Mouse (Mus musculus) limb, embryonic 13.5 days (tissue): ENCODE results near the gene Tspan9. TPM values are rescaled to one million over a fixed set of nuclear protein-coding genes. Genes with fewer than 3 reads are reported as not detected.

ENCODE experiments used
- ATAC-seq: fragments of 200-750 bp; cut with Nextera tagmentation; 2 replicates; pipeline ENCODE4 v1.8.0; 2017; ENCODE audit warnings: low read depth, moderate number of reproducible peaks, moderate TSS enrichment; ENCODE audit not compliant: low FRiP score
- H3K27ac ChIP-seq: fragments of 300-500 bp; sonication (generic); 2 replicates; pipeline ENCODE4 v1.5.1; 2015; ENCODE audit warnings: inconsistent platforms, mild to moderate bottlenecking, moderate library complexity
- H3K27me3 ChIP-seq: fragments of 300-500 bp; sonication (generic); 2 replicates; pipeline ENCODE4 v1.6.1; 2015; ENCODE audit warnings: mild to moderate bottlenecking, inconsistent platforms
- H3K36me3 ChIP-seq: fragments of 300-500 bp; sonication (generic); 2 replicates; pipeline ENCODE4 v1.6.1; 2015; ENCODE audit warnings: inconsistent platforms, mild to moderate bottlenecking, moderate library complexity
- H3K4me1 ChIP-seq: fragments of 300-500 bp; sonication (generic); 2 replicates; pipeline ENCODE4 v1.6.1; 2015; ENCODE audit warnings: inconsistent platforms
- H3K4me2 ChIP-seq: fragments of 300-500 bp; sonication (generic); replicated peaks from 2 replicates; pipeline ENCODE4 v1.6.1; 2015; ENCODE audit warnings: inconsistent platforms, mild to moderate bottlenecking, moderate library complexity
- H3K4me3 ChIP-seq: fragments of 300-500 bp; sonication (generic); 2 replicates; pipeline ENCODE4 v1.5.1; 2015; ENCODE audit warnings: moderate library complexity, mild to moderate bottlenecking, inconsistent platforms
- H3K9ac ChIP-seq: fragments of 300-500 bp; sonication (generic); 2 replicates; pipeline ENCODE4 v1.6.1; 2015; ENCODE audit warnings: mild to moderate bottlenecking, inconsistent platforms
- H3K9me3 ChIP-seq: fragments of 300-500 bp; sonication (generic); 2 replicates; pipeline ENCODE4 v1.6.1; 2016; ENCODE audit warnings: inconsistent platforms
- WGBS: fragments of 180-500 bp; shearing (Covaris S2); methylation state at CpG from one replicate; pipeline ENCODE4 v1.1.7; 2015; 5-methylcytosine and 5-hydroxymethylcytosine counted together
- polyA plus RNA-seq: library from polyadenylated mRNA; unstranded; fragments of >200 nt; fragmentation: Nextera tagmentation; extraction: Ambion mirVana; gene quantifications from 2 replicates; pipeline ENCODE4 v1.2.1, GENCODE M21; 2015

Gene Tspan9
- polyA plus RNA-seq, 1 experiment from 2014 or later: 125 TPM

DNA sequence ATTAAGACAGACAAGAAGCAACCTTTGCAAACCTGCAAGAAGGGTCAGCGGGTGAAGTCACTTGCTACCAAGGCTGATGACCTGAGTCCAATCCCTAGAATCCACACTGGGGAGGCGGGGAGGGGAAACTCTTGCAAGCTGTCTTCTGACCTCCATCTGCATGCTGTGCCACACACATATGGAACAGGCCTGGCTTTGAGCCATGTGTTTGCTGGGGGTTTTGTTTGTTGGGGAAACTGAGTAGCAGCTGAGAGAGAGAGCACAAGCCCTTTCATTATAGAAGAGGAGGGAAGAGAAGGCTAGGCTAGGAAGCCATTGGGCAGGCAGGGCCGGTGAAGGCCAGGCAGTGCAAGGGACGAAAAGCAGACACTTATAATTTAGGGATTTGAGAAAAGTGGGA is 123.3 kb downstream of the Tspan9 start:
- H3K27me3 ChIP-seq: no peaks in the 10 kb centered on the region
- peaks cover 55% of the 10 kb centered on the region for H3K4me1 ChIP-seq
- H3K36me3 ChIP-seq: no peaks in the 10 kb centered on the region; the same call in 1 of the 2 replicates
- no peak overlapping the region for H3K9ac ChIP-seq
- no peak overlapping the region for H3K4me2 ChIP-seq
- no peaks in the 10 kb centered on the region for H3K9me3 ChIP-seq
- WGBS: 49% methylated on average over 4 of the region's 4 CpGs
- no peak overlapping the region for H3K27ac ChIP-seq
- ATAC-seq: no peak
- H3K4me3 ChIP-seq: no peak overlapping the region

DNA sequence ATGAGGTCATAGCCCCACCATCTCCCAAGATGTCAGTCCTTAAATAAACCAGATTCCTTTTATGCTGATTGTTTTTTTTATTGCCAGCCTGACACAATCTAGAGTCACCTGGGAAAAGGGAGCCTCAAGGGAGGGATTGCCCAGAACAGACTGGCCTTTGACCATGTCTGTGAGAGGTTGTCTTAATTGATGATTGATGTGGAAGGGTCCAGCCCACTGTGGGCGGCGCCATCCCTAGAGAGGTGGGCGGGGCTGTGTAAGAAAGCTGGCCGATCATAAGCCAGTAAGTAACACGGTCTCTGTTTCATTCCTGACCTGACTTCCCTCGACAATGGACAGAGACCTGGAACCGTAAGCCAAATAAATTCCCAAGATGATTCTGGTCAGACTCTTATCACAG is 124.3 kb downstream of the Tspan9 start:
- Histone ChIP-seq H3K4me3 (no peak overlapping the region), H3K4me2 (no peak overlapping the region), H3K9ac (no peak overlapping the region), H3K36me3 (no peaks in the 10 kb centered on the region; the same call in 1 of the 2 replicates), H3K27me3 (no peaks in the 10 kb centered on the region), H3K9me3 (no peaks in the 10 kb centered on the region), H3K27ac (no peak overlapping the region), H3K4me1 (peaks cover 52% of the 10 kb centered on the region)
- ATAC-seq: no peak
- WGBS: 84% methylated on average over 7 of the region's 7 CpGs

DNA sequence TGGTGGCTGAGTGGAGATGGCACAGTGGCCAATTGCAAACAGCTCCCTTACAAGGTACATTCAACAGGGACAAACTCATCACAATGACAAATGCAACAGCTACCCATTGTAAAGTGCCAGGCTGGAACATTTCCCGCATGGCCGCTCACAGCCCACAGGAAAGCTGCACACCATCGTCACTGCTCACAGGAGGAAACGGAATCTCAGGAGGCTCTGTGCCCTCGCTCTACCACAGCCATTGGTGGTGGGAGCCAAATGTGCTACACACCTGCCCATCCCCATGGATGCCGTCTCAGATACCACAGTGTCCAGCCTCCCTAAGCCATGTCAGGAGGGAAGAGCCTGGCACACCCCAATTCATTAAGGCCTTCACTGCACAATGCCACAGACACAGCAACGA is 128.1 kb downstream of the Tspan9 start:
- H3K4me3 ChIP-seq: no peak overlapping the region
- no peak overlapping the region for H3K27ac ChIP-seq
- no peaks in the 10 kb centered on the region; the same call in 1 of the 2 replicates for H3K36me3 ChIP-seq
- no peak overlapping the region for H3K4me2 ChIP-seq
- no peak for ATAC-seq
- H3K9me3 ChIP-seq: no peaks in the 10 kb centered on the region
- H3K9ac ChIP-seq: no peak overlapping the region
- WGBS: 75% methylated on average over 7 of the region's 7 CpGs
- peaks cover 51% of the 10 kb centered on the region for H3K4me1 ChIP-seq
- no peaks in the 10 kb centered on the region for H3K27me3 ChIP-seq

GRCm38 (mm10) chr6:128011781-128012180 is 131.6 kb downstream of the Tspan9 start:
- WGBS: 76% methylated on average over 17 of the region's 17 CpGs
- Histone ChIP-seq H3K27ac (no peak overlapping the region), H3K27me3 (no peaks in the 10 kb centered on the region), H3K9ac (0 out of 2 replicates have a peak overlapping the region, but pooled peaks have one; percentile 19), H3K4me3 (no peak overlapping the region), H3K9me3 (no peaks in the 10 kb centered on the region), H3K36me3 (no peaks in the 10 kb centered on the region), H3K4me1 (peaks cover 64% of the 10 kb centered on the region), H3K4me2 (no peak overlapping the region)
- no peak for ATAC-seq

DNA sequence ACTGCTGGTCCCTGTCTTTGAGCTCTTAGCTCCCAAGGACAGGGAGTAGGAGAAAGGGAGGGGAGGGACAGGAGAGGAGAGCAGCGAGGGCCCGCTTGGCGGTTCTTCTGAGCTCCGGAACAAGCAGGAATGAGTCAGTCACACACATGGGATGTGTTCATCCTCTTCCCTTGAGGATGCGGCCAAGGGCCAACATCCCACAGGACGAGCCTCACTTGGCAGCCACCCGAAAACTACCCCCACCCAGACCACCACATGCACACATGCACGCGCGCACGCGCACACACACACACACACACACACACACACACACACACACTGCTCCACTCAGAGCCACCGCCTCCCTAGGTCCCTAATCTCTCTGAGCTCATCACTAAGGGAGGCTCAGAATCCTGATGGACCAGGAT is 132.3 kb downstream of the Tspan9 start:
- no peaks in the 10 kb centered on the region for H3K9me3 ChIP-seq
- ATAC-seq: no peak; the same call in 1 of the 2 replicates
- no peaks in the 10 kb centered on the region for H3K27me3 ChIP-seq
- H3K4me3 ChIP-seq: no peak overlapping the region
- peaks cover 68% of the 10 kb centered on the region for H3K4me1 ChIP-seq
- H3K9ac ChIP-seq: no peak overlapping the region
- H3K27ac ChIP-seq: peak overlapping the region; percentile 76; the same call in 1 of the 2 replicates
- WGBS: 72% methylated on average over 13 of the region's 13 CpGs
- H3K36me3 ChIP-seq: no peaks in the 10 kb centered on the region
- 0 out of 2 replicates have a peak overlapping the region, but pooled peaks have one; percentile 5 for H3K4me2 ChIP-seq

DNA sequence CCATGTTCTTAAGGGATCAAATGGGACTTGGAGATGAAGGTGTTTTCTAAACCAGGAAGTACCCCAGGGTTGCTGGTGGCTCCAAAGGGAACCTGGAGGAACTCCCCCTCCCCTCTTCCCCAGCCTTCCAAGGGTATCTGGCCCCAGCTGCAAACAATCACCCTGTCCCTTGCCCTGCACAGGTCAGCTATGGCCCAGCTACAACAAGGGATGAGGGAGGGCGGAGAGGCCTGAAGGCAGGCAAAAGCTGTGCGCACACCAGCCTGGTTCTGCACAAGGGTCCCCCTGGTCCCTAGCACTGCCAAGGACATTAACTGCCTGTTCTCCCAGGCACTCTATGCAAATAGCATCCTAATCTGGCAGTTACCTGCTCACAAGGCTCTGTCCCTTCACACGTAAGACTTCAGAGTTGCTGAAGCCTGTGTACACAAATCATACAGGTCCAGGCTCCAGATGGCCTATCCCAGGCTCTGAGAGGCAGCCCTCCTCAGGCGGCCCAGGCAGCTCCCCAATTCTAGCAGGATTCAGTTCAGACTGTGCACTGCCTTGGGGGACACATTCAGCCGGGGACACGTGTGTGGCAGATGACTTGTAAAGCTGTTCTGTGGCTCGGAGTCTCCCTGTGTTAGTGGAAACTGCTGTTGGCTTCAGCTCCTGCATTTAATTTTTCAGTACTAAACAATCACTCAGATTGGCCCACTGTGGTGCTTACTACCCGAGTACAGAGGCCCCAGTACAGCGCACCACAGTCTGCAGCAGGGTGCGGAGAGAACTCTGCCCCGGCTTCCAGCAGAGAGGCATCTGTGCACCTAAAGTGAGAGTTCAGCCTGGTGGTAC is 133.0 kb downstream of the Tspan9 start:
- H3K9me3 ChIP-seq: no peaks in the 10 kb centered on the region
- H3K27ac ChIP-seq: peak overlapping the region; percentile 76
- no peaks in the 10 kb centered on the region for H3K27me3 ChIP-seq
- 25% methylated on average over 11 of the region's 11 CpGs for WGBS
- H3K9ac ChIP-seq: peak overlapping the region; percentile 48; the same call in 1 of the 2 replicates
- H3K4me1 ChIP-seq: peaks cover 63% of the 10 kb centered on the region
- H3K4me3 ChIP-seq: no peak overlapping the region
- peak overlapping the region; percentile 5; the same call in 1 of the 2 replicates for H3K4me2 ChIP-seq
- ATAC-seq: peak; percentile 66
- H3K36me3 ChIP-seq: no peaks in the 10 kb centered on the region

DNA sequence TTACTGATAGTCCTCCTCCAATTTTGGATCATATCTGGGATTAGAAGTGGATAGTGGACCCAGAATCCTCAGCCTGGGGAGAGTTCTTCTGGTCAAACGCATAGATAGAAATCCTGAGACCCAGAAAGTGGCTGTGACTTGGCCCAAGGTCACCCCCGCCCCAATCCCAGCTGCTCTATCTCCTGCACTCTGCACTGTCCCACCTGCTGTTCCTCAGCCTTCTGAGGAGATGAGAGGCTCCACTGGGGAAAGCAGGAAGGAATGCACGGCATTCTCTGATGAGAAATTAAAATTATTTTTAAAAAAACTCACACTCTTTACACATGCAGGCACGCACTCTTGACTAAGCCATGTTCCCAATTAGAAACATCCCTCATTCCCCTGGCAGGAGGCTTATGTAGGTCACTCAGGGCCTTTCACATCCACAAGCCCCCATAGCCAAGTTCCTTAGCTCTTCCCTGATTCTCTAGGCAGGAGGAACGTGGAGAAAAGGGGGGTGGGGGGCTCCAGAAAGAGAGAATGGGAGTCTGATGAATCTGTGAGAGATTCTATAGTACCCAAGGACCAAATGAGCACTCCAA is 135.3 kb downstream of the Tspan9 start:
- Histone ChIP-seq H3K9ac (no peak overlapping the region), H3K9me3 (no peaks in the 10 kb centered on the region), H3K36me3 (no peaks in the 10 kb centered on the region), H3K4me1 (peaks cover 64% of the 10 kb centered on the region), H3K4me2 (no peak overlapping the region), H3K27me3 (no peaks in the 10 kb centered on the region), H3K27ac (no peak overlapping the region), H3K4me3 (no peak overlapping the region)
- WGBS: 71% methylated on average over 5 of the region's 5 CpGs
- no peak for ATAC-seq

DNA sequence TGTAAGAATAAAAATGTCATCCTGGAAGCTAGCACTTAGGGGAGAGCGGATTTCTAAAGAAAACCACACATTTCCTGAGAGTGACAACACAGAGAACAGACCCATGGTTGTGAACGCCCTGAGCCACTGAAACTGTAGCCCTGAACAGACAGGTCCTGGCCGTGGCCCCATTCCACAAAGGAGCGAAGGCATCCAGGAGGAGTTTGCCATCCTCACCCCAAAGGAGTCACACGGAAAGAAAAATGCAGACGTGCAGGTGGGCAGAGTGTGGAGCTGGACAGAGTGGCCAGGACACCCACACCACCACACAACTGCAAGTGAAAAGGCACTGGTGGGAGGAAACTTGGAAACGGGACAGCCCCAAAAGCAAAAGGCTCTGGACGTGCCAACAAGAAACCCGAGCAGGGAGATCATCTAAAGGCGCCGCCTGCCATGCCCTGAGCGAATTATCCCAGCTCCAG is 136.1 kb downstream of the Tspan9 start:
- H3K4me1 ChIP-seq: peaks cover 61% of the 10 kb centered on the region
- WGBS: 75% methylated on average over 12 of the region's 12 CpGs
- H3K9me3 ChIP-seq: no peaks in the 10 kb centered on the region

DNA sequence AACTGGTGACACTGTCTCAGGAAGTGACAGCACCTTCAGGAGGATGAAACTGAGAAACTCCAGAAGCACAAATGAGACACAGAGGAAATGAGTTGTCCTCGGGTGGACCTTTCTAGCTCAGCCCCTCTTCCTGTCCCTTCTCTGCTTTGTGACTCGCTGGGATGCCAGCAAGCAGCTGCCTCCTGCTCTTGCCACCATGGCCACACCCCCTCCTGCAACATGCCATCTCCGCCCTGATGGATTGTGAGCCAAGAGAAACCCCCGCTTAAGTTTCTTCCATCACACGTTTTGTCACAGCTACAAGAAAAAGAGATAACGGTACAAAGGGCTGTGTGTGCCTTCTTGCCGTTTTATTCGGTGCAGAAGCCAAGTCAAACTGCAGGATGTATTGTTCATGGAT is 137.2 kb downstream of the Tspan9 start:
- no peaks in the 10 kb centered on the region for H3K27me3 ChIP-seq
- 52% methylated on average over 8 of the region's 8 CpGs for WGBS
- no peaks in the 10 kb centered on the region for H3K9me3 ChIP-seq
- no peaks in the 10 kb centered on the region for H3K36me3 ChIP-seq
- no peak for ATAC-seq
- H3K9ac ChIP-seq: no peak overlapping the region
- H3K4me3 ChIP-seq: no peak overlapping the region
- H3K27ac ChIP-seq: no peak overlapping the region
- H3K4me1 ChIP-seq: peaks cover 60% of the 10 kb centered on the region
- H3K4me2 ChIP-seq: no peak overlapping the region

More for the DNA sequence above, 136.1 kb downstream of the Tspan9 start:
- ATAC-seq: no peak
- H3K36me3 ChIP-seq: no peaks in the 10 kb centered on the region
- no peak overlapping the region for H3K9ac ChIP-seq
- no peak overlapping the region for H3K27ac ChIP-seq
- no peaks in the 10 kb centered on the region for H3K27me3 ChIP-seq
- no peak overlapping the region for H3K4me3 ChIP-seq
- no peak overlapping the region for H3K4me2 ChIP-seq

DNA sequence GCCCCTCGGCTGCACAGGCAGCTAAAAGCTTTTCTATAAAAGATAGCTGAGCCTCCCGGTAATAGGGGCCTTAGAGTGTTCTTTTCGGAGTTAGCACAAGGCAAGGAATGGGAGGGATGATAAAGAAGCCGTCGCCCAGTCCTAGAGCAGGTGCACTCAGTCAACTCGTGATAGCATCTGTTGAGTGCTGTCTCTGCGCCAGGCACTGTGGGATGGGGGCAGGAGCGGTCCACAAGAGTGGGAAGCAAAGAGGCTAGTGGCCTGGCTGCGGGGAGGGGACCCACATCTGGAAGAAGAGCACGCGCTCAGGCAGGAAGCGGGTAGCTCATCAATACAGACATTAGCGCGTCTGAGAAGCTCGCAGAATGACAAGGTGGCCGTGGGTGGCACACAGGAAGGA is 138.8 kb downstream of the Tspan9 start:
- H3K9ac ChIP-seq: no peak overlapping the region
- H3K27ac ChIP-seq: no peak overlapping the region

GRCm38 (mm10) chr6:128003542-128003941 is 139.9 kb downstream of the Tspan9 start:
- Histone ChIP-seq H3K27ac (0 out of 2 replicates have a peak overlapping the region, but pooled peaks have one; percentile 15), H3K9me3 (no peaks in the 10 kb centered on the region), H3K9ac (no peak overlapping the region), H3K27me3 (no peaks in the 10 kb centered on the region), H3K4me3 (no peak overlapping the region), H3K4me1 (peaks cover 46% of the 10 kb centered on the region), H3K4me2 (no peak overlapping the region), H3K36me3 (no peaks in the 10 kb centered on the region)
- ATAC-seq: no peak
- 71% methylated on average over 5 of the region's 5 CpGs for WGBS

More for the DNA sequence above, 138.8 kb downstream of the Tspan9 start:
- Histone ChIP-seq H3K27me3 (no peaks in the 10 kb centered on the region), H3K9me3 (no peaks in the 10 kb centered on the region), H3K4me1 (peaks cover 49% of the 10 kb centered on the region), H3K4me2 (no peak overlapping the region), H3K4me3 (no peak overlapping the region), H3K36me3 (no peaks in the 10 kb centered on the region)
- ATAC-seq: no peak
- WGBS: 83% methylated on average over 16 of the region's 16 CpGs

DNA sequence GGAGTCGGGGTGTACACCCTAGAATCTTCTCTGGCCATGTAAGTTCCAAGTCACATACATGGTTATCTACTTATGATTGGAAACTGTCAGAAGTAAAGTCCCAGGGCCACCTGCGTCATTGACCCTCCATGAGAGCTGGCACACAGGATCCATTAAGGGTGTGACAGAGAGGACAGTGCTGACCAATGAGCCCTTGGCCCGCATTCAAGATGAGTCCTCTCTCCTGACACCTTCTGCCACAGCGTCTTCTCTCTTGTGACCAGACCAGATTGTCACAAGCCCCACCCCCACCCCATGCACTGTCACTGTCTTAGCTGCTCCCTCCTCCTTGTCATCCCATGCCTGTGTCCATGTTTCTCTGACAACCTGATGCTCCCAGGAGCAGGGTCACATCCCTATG is 140.7 kb downstream of the Tspan9 start:
- Histone ChIP-seq H3K36me3 (no peaks in the 10 kb centered on the region), H3K4me3 (no peak overlapping the region), H3K27me3 (no peaks in the 10 kb centered on the region), H3K9ac (no peak overlapping the region), H3K27ac (no peak overlapping the region), H3K4me2 (no peak overlapping the region), H3K4me1 (peaks cover 38% of the 10 kb centered on the region), H3K9me3 (no peaks in the 10 kb centered on the region)
- WGBS: 85% methylated on average over 4 of the region's 4 CpGs
- no peak for ATAC-seq
